18 mouse cellular contexts compared by ENCODE assay signal in the genomic region with DNA sequence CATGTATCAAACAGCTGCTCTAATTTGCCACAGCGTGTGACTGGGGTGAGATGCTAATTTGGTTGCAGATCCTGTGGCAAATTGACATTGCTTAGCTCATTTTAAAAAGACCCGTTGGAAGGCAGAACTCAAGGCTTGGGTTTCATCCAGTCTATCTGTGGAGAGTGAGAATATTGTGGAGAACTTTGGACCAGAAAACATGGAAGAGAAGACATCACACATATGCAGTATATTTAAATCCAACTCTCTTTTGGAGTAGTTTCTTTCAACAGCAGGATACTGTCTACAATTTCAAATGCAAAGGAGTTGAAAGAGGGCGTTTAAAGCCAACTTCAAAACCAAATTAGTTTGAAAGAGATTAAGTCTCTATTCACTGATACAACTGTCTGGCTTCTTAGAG.
"Had no signal": no experiment of that assay in that cellular context is flagged by ENCODE, and none has a peak within 500 bp of the region (broad histone marks: within the 10 kb centered on the region; RNA-seq: fewer than 3 reads in every experiment).

No protein-coding gene starts in this region.

- H3K27me3 ChIP-seq: midbrain, embryonic 12.5 days; midbrain, embryonic 15.5 days; neural tube, embryonic 13.5 days; neural tube, embryonic 15.5 days had no signal

- H3K9me3 ChIP-seq: midbrain, embryonic 10.5 days; midbrain, embryonic 12.5 days; midbrain, embryonic 15.5 days; neural tube, embryonic 13.5 days; neural tube, embryonic 15.5 days had no signal

- DNase-seq: lung, adult 18-20 months; lung, embryonic 14.5 days; lung, postnatal 10 days; lung, postnatal 4 days; retina, postnatal 1 day; right cerebral cortex, adult 18-20 months; right cerebral cortex, postnatal 25 days; right cerebral cortex, postnatal 4 days; spleen, adult 18-20 months; thymus, adult 18-20 months; thymus, postnatal 14 days; thymus, postnatal 36 days had no signal

- H3K4me2 ChIP-seq: lung, embryonic 14.5 days; midbrain, embryonic 12.5 days; midbrain, embryonic 15.5 days; neural tube, embryonic 13.5 days; neural tube, embryonic 15.5 days had no signal

- ATAC-seq: midbrain, embryonic 15.5 days had no signal

- H3K9ac ChIP-seq: lung, embryonic 14.5 days; midbrain, embryonic 12.5 days; midbrain, embryonic 15.5 days; neural tube, embryonic 13.5 days; neural tube, embryonic 15.5 days had no signal

- H3K4me3 ChIP-seq: midbrain, embryonic 10.5 days; midbrain, embryonic 12.5 days; midbrain, embryonic 15.5 days; myocyte; neural tube, embryonic 13.5 days; neural tube, embryonic 15.5 days had no signal

- H3K27ac ChIP-seq: midbrain, embryonic 10.5 days; midbrain, embryonic 12.5 days; midbrain, embryonic 15.5 days; neural tube, embryonic 13.5 days; neural tube, embryonic 15.5 days had no signal

- H3K36me3 ChIP-seq: midbrain, embryonic 10.5 days; midbrain, embryonic 12.5 days; midbrain, embryonic 15.5 days; neural tube, embryonic 13.5 days; neural tube, embryonic 15.5 days had no signal

- H3K4me1 ChIP-seq: midbrain, embryonic 12.5 days; midbrain, embryonic 15.5 days; neural tube, embryonic 13.5 days; neural tube, embryonic 15.5 days had no signal
